Mouse (Mus musculus) E14TG2a.4 (cell line): Measurements from ENCODE around the gene Lrba.

Source experiments
- CTCF ChIP-seq: conservative IDR thresholded peaks from 2 replicates; pipeline ENCODE4 v1.5.1; 2014; ENCODE audit warnings: low read length
- NANOG ChIP-seq: IDR thresholded peaks from 2 replicates; pipeline ENCODE4 v1.6.1; 2014; ENCODE audit warnings: borderline replicate concordance, low read length, mixed read lengths
- POU5F1 ChIP-seq: IDR thresholded peaks from 2 replicates; pipeline ENCODE4 v1.6.1; 2014; ENCODE audit warnings: low read length, borderline replicate concordance

DNA sequence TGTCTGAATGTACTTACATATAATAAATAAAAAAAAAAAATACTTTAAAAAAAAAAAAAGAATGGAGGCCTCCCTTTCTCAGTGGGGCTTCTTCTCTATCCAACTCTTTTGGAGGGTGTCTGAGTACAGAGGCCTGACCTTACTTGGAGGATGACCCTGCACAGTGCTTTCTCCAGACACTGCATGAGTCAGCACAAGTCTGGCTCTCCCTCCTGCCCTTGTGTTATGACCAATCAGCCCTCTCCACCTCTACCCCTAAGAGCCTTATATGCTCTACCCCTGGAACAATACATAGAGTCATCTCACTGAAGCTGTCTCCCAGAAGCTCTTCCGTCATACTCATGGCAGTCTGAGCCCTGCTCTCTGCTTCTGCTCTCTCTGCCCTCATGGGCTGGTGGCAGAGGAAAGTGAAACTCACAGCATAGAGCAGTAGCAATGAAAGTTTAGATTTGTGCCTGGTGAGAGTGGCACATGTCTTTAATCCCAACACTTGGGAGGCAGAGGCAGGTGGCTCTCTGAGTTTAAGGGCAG is 22.8 kb upstream of the Lrba start:
- TF ChIP-seq CTCF (no peak), POU5F1 (no peak), NANOG (no peak)
